Mouse (Mus musculus): Measurements from ENCODE around the gene Map4k3. TPM values are rescaled to one million over a fixed set of nuclear protein-coding genes. Genes with fewer than 3 reads are reported as not detected.
"Not testable (repeated sequence)": the region's sequence is repeated elsewhere in the genome, so short reads cannot be mapped to it uniquely, and the experiment has no call there.

Map4k3 gene
- polyA plus RNA-seq, 1 experiment from 2014 or later: 28.8 TPM

DNA sequence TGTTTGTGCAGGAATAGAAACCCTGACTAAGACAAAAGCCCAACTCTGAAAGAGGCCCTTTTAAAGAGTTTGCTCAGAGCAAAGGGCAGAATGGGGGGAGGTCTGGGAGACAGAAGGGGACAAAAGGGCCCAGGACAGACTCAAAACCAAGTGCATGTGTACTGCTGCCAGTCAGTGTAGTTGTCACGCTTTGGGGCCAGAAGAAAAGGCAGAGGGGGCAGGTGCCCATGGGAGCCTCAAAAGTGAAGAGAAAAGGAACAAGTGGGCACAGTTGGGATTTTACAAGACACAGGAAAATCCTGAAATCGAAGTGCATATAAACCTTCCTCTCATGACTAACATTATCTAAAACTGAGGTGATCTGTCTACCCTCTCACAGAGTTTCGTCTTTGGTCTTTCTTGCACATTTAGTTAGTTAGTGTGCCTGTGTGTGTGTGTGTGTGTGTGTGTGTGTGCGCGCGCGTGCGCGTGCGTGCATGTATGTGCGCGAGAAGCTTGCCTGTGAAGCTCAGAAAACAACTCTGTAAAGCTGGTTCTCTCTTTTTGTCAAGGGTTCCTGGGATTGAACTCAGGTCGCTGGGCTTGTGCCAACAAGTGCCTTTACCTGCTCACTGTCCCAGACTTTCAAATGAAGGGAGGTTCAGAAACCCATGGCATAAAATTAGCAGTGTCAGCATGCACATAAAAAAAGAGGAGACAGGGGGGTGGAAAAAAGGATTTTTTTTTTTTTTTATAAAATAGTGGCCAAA lies 155.9 kb downstream of the Map4k3 start:
- Histone ChIP-seq H3K4me3 (replicated peaks; ENCODE audit: low read length) (no peak overlapping the region), H3K27ac (ENCODE audit: low read length) (no peak overlapping the region), H3K9me3 (ENCODE audit: control insufficient read depth, low read length) (0 out of 2 replicates have a peak, but pooled peaks cover 1% of the 10 kb centered on the region), H3K4me2 (ENCODE audit: low read length) (no peak overlapping the region), H3K27me3 (replicated peaks; ENCODE audit: control insufficient read depth, insufficient read depth, low read length) (no peaks in the 10 kb centered on the region), H3K36me3 (ENCODE audit: control insufficient read depth, insufficient read depth) (no peaks in the 10 kb centered on the region), H3K9ac (replicated peaks; ENCODE audit: low read depth, low read length) (no peak overlapping the region), H3K4me1 (replicated peaks; ENCODE audit: control insufficient read depth, insufficient read depth, low read length) (peaks cover 6% of the 10 kb centered on the region)
- WGBS: 90% methylated on average over 13 of the region's 13 CpGs
- ATAC-seq: no peak

DNA sequence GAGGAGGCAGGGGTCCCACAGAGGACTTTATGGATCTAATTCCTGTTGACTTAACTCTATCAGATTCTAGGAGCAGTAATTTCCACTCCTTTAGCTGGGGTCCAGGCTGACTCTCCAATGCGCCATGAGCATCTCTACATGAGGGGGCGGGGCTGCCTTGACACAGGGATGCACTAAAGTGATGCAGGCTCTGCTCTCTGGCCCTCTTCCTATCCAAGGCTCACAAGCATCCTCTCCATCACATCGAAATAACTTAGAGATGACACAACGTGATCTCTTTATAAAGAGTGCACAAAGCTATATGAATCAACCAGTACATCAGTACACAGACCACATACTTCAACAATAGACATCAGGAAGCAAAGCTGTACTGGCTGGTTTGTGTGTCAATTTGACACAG lies 156.8 kb downstream of the Map4k3 start:
- Histone ChIP-seq H3K27ac (ENCODE audit: low read length) (no peak overlapping the region), H3K9ac (replicated peaks; ENCODE audit: low read depth, low read length) (no peak overlapping the region), H3K4me1 (replicated peaks; ENCODE audit: control insufficient read depth, insufficient read depth, low read length) (no peaks in the 10 kb centered on the region), H3K4me3 (replicated peaks; ENCODE audit: low read length) (no peak overlapping the region), H3K9me3 (ENCODE audit: control insufficient read depth, low read length) (0 out of 2 replicates have a peak, but pooled peaks cover 2% of the 10 kb centered on the region), H3K36me3 (ENCODE audit: control insufficient read depth, insufficient read depth) (no peaks in the 10 kb centered on the region), H3K27me3 (replicated peaks; ENCODE audit: control insufficient read depth, insufficient read depth, low read length) (no peaks in the 10 kb centered on the region), H3K4me2 (ENCODE audit: low read length) (no peak overlapping the region)
- 92% methylated on average over 4 of the region's 4 CpGs for WGBS
- ATAC-seq: no peak

GRCm38 (mm10) chr17:80569718-80570117 lies 158.6 kb downstream of the Map4k3 start:
- H3K27ac ChIP-seq (ENCODE audit: low read length); H3K9me3 ChIP-seq (ENCODE audit: control insufficient read depth, low read length); H3K4me3 ChIP-seq (replicated peaks; ENCODE audit: low read length); H3K4me1 ChIP-seq (replicated peaks; ENCODE audit: control insufficient read depth, insufficient read depth, low read length); H3K27me3 ChIP-seq (replicated peaks; ENCODE audit: control insufficient read depth, insufficient read depth, low read length); ATAC-seq; H3K4me2 ChIP-seq (ENCODE audit: low read length); H3K9ac ChIP-seq (replicated peaks; ENCODE audit: low read depth, low read length); H3K36me3 ChIP-seq (ENCODE audit: control insufficient read depth, insufficient read depth): not testable (repeated sequence)
- 91% methylated on average over 1 of the region's 2 CpGs for WGBS

DNA sequence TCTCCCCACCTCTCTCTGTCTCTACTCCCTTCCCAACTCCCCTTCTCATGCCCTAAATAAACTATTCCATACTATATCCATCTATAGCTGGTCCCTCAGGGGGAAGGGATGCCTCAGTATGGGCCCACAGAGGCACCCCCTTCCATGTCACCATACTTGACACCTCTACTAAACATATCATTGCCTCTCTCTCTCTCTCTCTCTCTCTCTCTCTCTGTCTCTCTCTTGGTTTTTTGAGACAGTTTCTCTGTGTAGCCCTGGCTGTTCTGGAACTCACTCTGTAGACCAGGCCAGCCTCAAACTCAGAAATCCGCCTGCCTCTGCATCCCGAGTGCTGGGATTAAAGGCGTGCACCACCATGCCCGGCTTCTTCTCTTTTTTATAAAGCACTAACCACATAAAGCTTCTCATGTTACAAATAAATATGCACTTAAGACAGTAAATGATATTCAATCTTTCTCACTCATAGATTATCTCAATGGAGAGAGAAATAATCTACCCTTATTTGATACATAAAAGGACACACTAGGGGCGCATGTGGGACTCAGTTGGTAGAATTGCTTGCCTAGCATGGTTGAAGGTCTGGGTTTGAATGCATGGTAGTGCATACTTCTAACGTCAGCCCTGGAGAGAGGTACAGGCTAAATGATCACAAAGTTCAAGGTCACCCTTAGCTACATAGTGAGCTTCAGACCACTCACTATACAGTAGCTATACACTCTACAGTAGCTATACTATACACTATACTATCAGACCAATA lies 159.3 kb downstream of the Map4k3 start:
- no peak for ATAC-seq
- Histone ChIP-seq H3K36me3 (ENCODE audit: control insufficient read depth, insufficient read depth) (no peaks in the 10 kb centered on the region), H3K4me1 (replicated peaks; ENCODE audit: control insufficient read depth, insufficient read depth, low read length) (no peaks in the 10 kb centered on the region), H3K9me3 (ENCODE audit: control insufficient read depth, low read length) (0 out of 2 replicates have a peak, but pooled peaks cover 2% of the 10 kb centered on the region), H3K27me3 (replicated peaks; ENCODE audit: control insufficient read depth, insufficient read depth, low read length) (no peaks in the 10 kb centered on the region), H3K4me2 (ENCODE audit: low read length) (no peak overlapping the region), H3K9ac (replicated peaks; ENCODE audit: low read depth, low read length) (no peak overlapping the region), H3K4me3 (replicated peaks; ENCODE audit: low read length) (no peak overlapping the region), H3K27ac (ENCODE audit: low read length) (no peak overlapping the region)
- WGBS: 91% methylated on average over 6 of the region's 6 CpGs

GRCm38 (mm10) chr17:80568441-80568840 lies 159.8 kb downstream of the Map4k3 start:
- no peaks in the 10 kb centered on the region for H3K36me3 ChIP-seq (ENCODE audit: control insufficient read depth, insufficient read depth)
- no peak overlapping the region for H3K4me3 ChIP-seq (replicated peaks; ENCODE audit: low read length)
- WGBS: 85% methylated on average over 2 of the region's 2 CpGs
- H3K9ac ChIP-seq (replicated peaks; ENCODE audit: low read depth, low read length): no peak overlapping the region
- no peaks in the 10 kb centered on the region for H3K4me1 ChIP-seq (replicated peaks; ENCODE audit: control insufficient read depth, insufficient read depth, low read length)
- H3K27me3 ChIP-seq (replicated peaks; ENCODE audit: control insufficient read depth, insufficient read depth, low read length): no peaks in the 10 kb centered on the region
- H3K27ac ChIP-seq (ENCODE audit: low read length): no peak overlapping the region
- no peak overlapping the region for H3K4me2 ChIP-seq (ENCODE audit: low read length)
- 0 out of 2 replicates have a peak, but pooled peaks cover 2% of the 10 kb centered on the region for H3K9me3 ChIP-seq (ENCODE audit: control insufficient read depth, low read length)
- ATAC-seq: no peak

- Histone ChIP-seq H3K4me1 (replicated peaks; ENCODE audit: control insufficient read depth, insufficient read depth, low read length) (no peaks in the 10 kb centered on the region), H3K4me3 (replicated peaks; ENCODE audit: low read length) (no peak overlapping the region), H3K4me2 (ENCODE audit: low read length) (no peak overlapping the region), H3K36me3 (ENCODE audit: control insufficient read depth, insufficient read depth) (no peaks in the 10 kb centered on the region), H3K27me3 (replicated peaks; ENCODE audit: control insufficient read depth, insufficient read depth, low read length) (no peaks in the 10 kb centered on the region), H3K27ac (ENCODE audit: low read length) (no peak overlapping the region), H3K9ac (replicated peaks; ENCODE audit: low read depth, low read length) (no peak overlapping the region), H3K9me3 (ENCODE audit: control insufficient read depth, low read length) (0 out of 2 replicates have a peak, but pooled peaks cover 2% of the 10 kb centered on the region)
- ATAC-seq: no peak
- 76% methylated on average over 3 of the region's 3 CpGs for WGBS
These were observed 163.7 kb downstream of the Map4k3 start for GRCm38 (mm10) chr17:80564611-80564924.

- H3K27me3 ChIP-seq (replicated peaks; ENCODE audit: control insufficient read depth, insufficient read depth, low read length); H3K27ac ChIP-seq (ENCODE audit: low read length); H3K9me3 ChIP-seq (ENCODE audit: control insufficient read depth, low read length); H3K9ac ChIP-seq (replicated peaks; ENCODE audit: low read depth, low read length); H3K4me2 ChIP-seq (ENCODE audit: low read length); ATAC-seq; H3K36me3 ChIP-seq (ENCODE audit: control insufficient read depth, insufficient read depth); H3K4me3 ChIP-seq (replicated peaks; ENCODE audit: low read length); H3K4me1 ChIP-seq (replicated peaks; ENCODE audit: control insufficient read depth, insufficient read depth, low read length): not testable (repeated sequence)
- 95% methylated on average over 27 of the region's 27 CpGs for WGBS
These were observed 164.3 kb downstream of the Map4k3 start for GRCm38 (mm10) chr17:80563762-80564610.

- ATAC-seq: no peak
- H3K4me2 ChIP-seq (ENCODE audit: low read length): no peak overlapping the region
- 0 out of 2 replicates have a peak, but pooled peaks cover 2% of the 10 kb centered on the region for H3K9me3 ChIP-seq (ENCODE audit: control insufficient read depth, low read length)
- no peaks in the 10 kb centered on the region for H3K4me1 ChIP-seq (replicated peaks; ENCODE audit: control insufficient read depth, insufficient read depth, low read length)
- no peaks in the 10 kb centered on the region for H3K27me3 ChIP-seq (replicated peaks; ENCODE audit: control insufficient read depth, insufficient read depth, low read length)
- 74% methylated on average over 5 of the region's 5 CpGs for WGBS
- H3K36me3 ChIP-seq (ENCODE audit: control insufficient read depth, insufficient read depth): no peaks in the 10 kb centered on the region
- no peak overlapping the region for H3K9ac ChIP-seq (replicated peaks; ENCODE audit: low read depth, low read length)
- H3K4me3 ChIP-seq (replicated peaks; ENCODE audit: low read length): no peak overlapping the region
- no peak overlapping the region for H3K27ac ChIP-seq (ENCODE audit: low read length)
These were observed 165.5 kb downstream of the Map4k3 start for GRCm38 (mm10) chr17:80562792-80563191.

Data from forebrain, embryonic 16.5 days (tissue).